Mouse (Mus musculus) liver, embryonic 11.5 days (tissue): Measurements from ENCODE around the gene Cmah. TPM values are rescaled to one million over a fixed set of nuclear protein-coding genes. Genes with fewer than 3 reads are reported as not detected.

Source experiments
- ATAC-seq: fragments of 200-750 bp; cut with Nextera tagmentation; replicated peaks from 2 replicates; pipeline ENCODE4 v1.8.0; 2017; ENCODE audit warnings: moderate number of reproducible peaks, mild to moderate bottlenecking, moderate TSS enrichment, moderate library complexity; ENCODE audit not compliant: low FRiP score
- DNase-seq: peaks from one replicate; pipeline ENCODE4 v3.0.0-alpha.2; 2017; ENCODE audit warnings: low spot score
- H3K27ac ChIP-seq: fragments of 300-500 bp; sonication (generic); 2 replicates; pipeline ENCODE4 v1.5.1; 2014; ENCODE audit warnings: mild to moderate bottlenecking, low read depth, low read length, control low read depth
- H3K27me3 ChIP-seq: fragments of 300-500 bp; sonication (generic); replicated peaks from 2 replicates; pipeline ENCODE4 v1.6.1; 2014; ENCODE audit warnings: low read length, mixed read lengths; ENCODE audit not compliant: control insufficient read depth, insufficient read depth
- H3K36me3 ChIP-seq: fragments of 300-500 bp; sonication (generic); 2 replicates; pipeline ENCODE4 v1.6.1; 2014; ENCODE audit warnings: mild to moderate bottlenecking, low read length, moderate library complexity, mixed read lengths; ENCODE audit not compliant: control insufficient read depth, insufficient read depth
- H3K4me1 ChIP-seq: fragments of 300-500 bp; sonication (generic); replicated peaks from 2 replicates; pipeline ENCODE4 v1.6.1; 2014; ENCODE audit warnings: low read length, mixed read lengths; ENCODE audit not compliant: control insufficient read depth, insufficient read depth
- H3K4me2 ChIP-seq: fragments of 300-500 bp; sonication (generic); 2 replicates; pipeline ENCODE4 v1.6.1; 2014; ENCODE audit warnings: mild to moderate bottlenecking, control low read depth, moderate library complexity
- H3K4me3 ChIP-seq: fragments of 300-500 bp; sonication (generic); 2 replicates; pipeline ENCODE4 v1.5.1; 2014; ENCODE audit warnings: low read depth, low read length, control low read depth
- H3K9ac ChIP-seq: fragments of 300-500 bp; sonication (generic); 2 replicates; pipeline ENCODE4 v1.6.1; 2014; ENCODE audit warnings: low read depth, low read length, control low read depth
- H3K9me3 ChIP-seq: fragments of 300-500 bp; sonication (generic); 2 replicates; pipeline ENCODE4 v1.6.1; 2016; ENCODE audit warnings: low read length, inconsistent platforms, mixed read lengths; ENCODE audit not compliant: control insufficient read depth
- WGBS: fragments of 180-500 bp; shearing (Covaris S2); extraction: QIAGEN DNeasy Blood & Tissue Kit; methylation state at CpG from one replicate; pipeline ENCODE4 v1.1.7; 2014; 5-methylcytosine and 5-hydroxymethylcytosine counted together
- polyA plus RNA-seq: library from polyadenylated mRNA; unstranded; fragments of >200 nt; fragmentation: Nextera tagmentation; extraction: Ambion mirVana; gene quantifications from 2 replicates; pipeline ENCODE4 v1.2.1, GENCODE M21; 2014

Gene Cmah
- polyA plus RNA-seq, 1 experiment from 2014 or later = 4.3 TPM

DNA sequence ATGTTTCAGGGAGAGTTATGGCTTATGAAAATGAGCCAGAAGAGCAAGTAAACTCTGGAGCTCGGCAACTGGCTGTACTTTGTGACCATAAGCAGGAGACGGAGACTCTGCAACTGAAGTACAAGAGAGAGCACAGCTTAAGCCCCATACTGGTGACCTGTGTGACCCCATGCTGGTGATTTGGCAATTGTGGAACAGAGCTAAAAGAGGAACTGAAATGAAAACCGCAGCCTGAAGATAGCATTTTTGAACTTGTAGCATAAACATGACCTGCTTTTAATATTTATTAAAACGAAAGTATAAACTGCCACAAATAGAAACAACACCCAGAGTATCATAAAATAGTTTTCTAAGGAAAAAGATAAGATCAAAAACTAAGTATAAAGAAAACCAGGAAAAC lies 117.5 kb downstream of the Cmah start:
- DNase-seq (no peak), ATAC-seq (no peak)
- WGBS = 34% methylated on average over 4 of the region's 4 CpGs

DNA sequence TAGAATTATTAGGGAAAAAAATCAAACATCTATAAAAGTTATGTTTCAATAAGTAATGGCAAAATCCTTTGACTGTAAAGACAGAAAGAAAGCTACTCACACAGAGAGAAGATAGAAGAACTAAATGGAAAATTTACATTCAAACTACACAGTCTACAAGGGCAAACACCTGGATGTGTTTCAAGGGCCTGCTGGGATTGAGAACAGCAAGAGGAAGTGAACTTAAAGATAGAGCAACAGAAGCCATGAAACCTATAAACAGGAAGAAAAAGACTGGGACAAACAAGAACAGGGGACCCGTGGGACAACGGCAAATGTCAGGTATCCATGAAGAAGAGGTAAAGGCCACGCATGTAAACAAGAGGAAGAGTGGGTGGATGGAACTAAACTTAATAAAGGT lies 118.0 kb downstream of the Cmah start:
- Histone ChIP-seq H3K4me2 (no peak overlapping the region), H3K9ac (no peak overlapping the region), H3K36me3 (no peaks in the 10 kb centered on the region), H3K4me3 (no peak overlapping the region), H3K9me3 (no peaks in the 10 kb centered on the region), H3K27ac (no peak overlapping the region), H3K4me1 (peaks cover 18% of the 10 kb centered on the region), H3K27me3 (no peaks in the 10 kb centered on the region)
- ATAC-seq (no peak), DNase-seq (no peak)
- WGBS = 77% methylated on average over 3 of the region's 3 CpGs

More for the DNA sequence above, 117.5 kb downstream of the Cmah start:
- no peaks in the 10 kb centered on the region for H3K36me3 ChIP-seq
- H3K4me2 ChIP-seq = no peak overlapping the region
- no peak overlapping the region; the same call in 1 of the 2 replicates for H3K9ac ChIP-seq
- no peak overlapping the region for H3K4me3 ChIP-seq
- peaks cover 18% of the 10 kb centered on the region for H3K4me1 ChIP-seq
- H3K9me3 ChIP-seq = no peaks in the 10 kb centered on the region
- H3K27me3 ChIP-seq = no peaks in the 10 kb centered on the region
- no peak overlapping the region for H3K27ac ChIP-seq

DNA sequence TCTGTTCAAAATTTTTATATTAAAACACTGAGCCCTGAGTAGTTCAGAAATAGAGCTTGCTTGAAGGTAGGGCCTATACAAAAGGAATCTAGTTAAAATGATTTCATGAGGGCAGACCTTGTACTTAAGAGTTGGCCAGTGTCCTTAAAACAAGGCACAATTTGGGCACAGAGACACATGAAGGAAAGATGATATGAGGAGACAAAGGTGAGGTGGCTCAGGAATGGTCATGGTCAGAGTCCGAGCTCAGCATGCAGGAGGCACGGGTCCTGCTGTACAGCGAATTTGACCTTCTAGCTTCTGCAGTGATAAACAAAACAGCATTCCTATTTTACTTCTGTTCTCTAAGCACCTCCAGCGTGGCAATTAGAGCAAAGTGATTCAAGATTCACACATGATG lies 118.9 kb downstream of the Cmah start:
- Histone ChIP-seq H3K4me1 (peaks cover 18% of the 10 kb centered on the region), H3K9me3 (no peaks in the 10 kb centered on the region), H3K27ac (no peak overlapping the region), H3K4me2 (no peak overlapping the region), H3K4me3 (no peak overlapping the region), H3K27me3 (no peaks in the 10 kb centered on the region), H3K9ac (no peak overlapping the region), H3K36me3 (no peaks in the 10 kb centered on the region)
- DNase-seq (no peak), ATAC-seq (no peak)
- WGBS = 78% methylated on average over 4 of the region's 4 CpGs

DNA sequence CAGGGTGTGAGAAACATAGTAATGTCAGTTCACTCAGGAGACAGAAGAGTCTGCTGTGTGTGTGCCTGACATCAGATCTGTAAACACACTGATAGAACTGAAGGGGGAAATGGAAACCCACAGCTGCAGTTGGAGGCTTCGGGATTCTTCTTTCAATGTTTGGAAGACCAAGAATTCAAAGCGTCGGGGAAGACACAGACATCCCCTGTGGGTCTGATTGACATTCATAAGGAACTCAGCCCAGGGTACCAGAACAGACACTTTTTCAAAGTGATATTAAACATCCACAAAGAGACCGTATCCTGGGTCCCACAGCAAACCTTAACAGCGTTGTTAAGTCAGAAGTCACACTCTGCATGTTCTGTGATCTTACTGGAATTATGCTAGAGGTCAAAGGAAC lies 119.8 kb downstream of the Cmah start:
- Histone ChIP-seq H3K9me3 (no peaks in the 10 kb centered on the region), H3K4me2 (no peak overlapping the region), H3K36me3 (no peaks in the 10 kb centered on the region), H3K9ac (no peak overlapping the region), H3K4me1 (peaks cover 18% of the 10 kb centered on the region), H3K27me3 (no peaks in the 10 kb centered on the region), H3K4me3 (no peak overlapping the region), H3K27ac (no peak overlapping the region)
- no peak for DNase-seq
- ATAC-seq = no peak
- 48% methylated on average over 5 of the region's 5 CpGs for WGBS

DNA sequence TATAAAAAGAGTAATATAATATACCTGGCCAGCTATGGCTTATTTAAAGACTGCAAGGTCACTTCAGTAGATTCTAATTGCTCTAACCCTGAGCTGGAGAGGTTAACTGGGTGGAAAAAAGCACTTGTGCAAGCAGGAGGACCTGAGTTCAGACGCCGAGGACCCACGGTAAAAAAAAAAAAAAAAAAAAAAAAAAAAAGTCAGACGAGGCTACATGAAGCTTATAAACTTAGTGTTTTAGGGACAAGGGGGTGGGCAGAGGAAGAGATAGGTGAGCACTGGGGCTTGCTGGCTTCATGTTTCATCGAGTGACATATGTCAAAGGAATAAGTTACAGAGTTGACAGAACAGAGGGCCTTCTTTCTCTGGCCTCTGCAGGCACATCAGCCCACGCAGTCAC lies 121.4 kb downstream of the Cmah start:
- no peak overlapping the region for H3K27ac ChIP-seq
- H3K27me3 ChIP-seq = no peaks in the 10 kb centered on the region
- ATAC-seq = no peak
- H3K4me2 ChIP-seq = no peak overlapping the region
- H3K9me3 ChIP-seq = no peaks in the 10 kb centered on the region
- H3K4me1 ChIP-seq = peaks cover 13% of the 10 kb centered on the region; the same call in 1 of the 2 replicates
- H3K9ac ChIP-seq = no peak overlapping the region
- H3K4me3 ChIP-seq = no peak overlapping the region
- no peaks in the 10 kb centered on the region for H3K36me3 ChIP-seq
- WGBS = 61% methylated on average over 6 of the region's 6 CpGs
- DNase-seq = no peak

DNA sequence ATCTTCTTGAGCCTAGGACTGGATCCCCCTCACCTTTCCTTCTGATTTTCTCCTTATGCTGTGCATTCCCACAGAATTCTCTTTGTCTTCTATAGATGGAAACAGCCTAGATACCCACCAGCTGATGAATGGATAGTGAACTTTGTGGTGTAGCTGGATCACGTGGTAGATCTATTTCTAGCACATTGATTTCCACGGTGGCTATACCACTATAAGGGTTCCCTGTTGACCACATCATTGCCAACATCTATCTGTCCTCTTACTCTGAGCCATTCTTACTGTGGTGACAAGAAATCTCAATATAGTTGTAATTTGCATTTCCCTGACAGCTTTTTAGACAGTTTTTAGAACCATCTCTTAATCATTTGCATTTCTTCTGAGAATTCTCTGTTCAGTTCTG lies 124.3 kb downstream of the Cmah start:
- no peak overlapping the region for H3K9ac ChIP-seq
- H3K27me3 ChIP-seq = no peaks in the 10 kb centered on the region
- no peaks in the 10 kb centered on the region for H3K9me3 ChIP-seq
- DNase-seq (no peak), ATAC-seq (no peak)
- H3K4me3 ChIP-seq = no peak overlapping the region
- WGBS = 51% methylated on average over 2 of the region's 2 CpGs
- no peak overlapping the region for H3K4me2 ChIP-seq
- H3K36me3 ChIP-seq = no peaks in the 10 kb centered on the region
- H3K27ac ChIP-seq = no peak overlapping the region
- H3K4me1 ChIP-seq = peaks cover 4% of the 10 kb centered on the region

DNA sequence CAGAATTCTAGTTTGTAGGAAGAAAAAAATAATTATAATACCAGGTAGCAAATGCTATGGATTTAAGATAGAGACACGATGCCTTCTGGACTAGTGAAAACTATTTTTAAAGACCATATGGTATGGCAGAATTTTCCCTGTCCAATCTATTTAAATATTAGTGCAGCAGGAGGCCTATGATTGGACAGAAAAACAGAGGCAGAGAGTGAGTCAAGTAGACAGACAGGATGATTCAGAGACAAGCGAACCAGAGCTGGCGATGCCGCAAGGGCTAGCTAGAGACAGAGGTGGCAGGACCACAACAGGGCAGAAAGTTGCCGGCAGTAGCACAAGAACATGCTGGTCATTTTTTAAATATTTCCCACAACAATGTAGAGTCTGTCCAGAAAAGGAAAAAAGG lies 126.5 kb downstream of the Cmah start:
- 93% methylated on average over 5 of the region's 5 CpGs for WGBS
- DNase-seq (no peak), ATAC-seq (no peak)
- H3K27me3 ChIP-seq = no peaks in the 10 kb centered on the region
- H3K9me3 ChIP-seq = no peaks in the 10 kb centered on the region
- peaks cover 4% of the 10 kb centered on the region; the same call in 1 of the 2 replicates for H3K4me1 ChIP-seq
- no peak overlapping the region for H3K4me2 ChIP-seq
- no peak overlapping the region for H3K9ac ChIP-seq
- no peak overlapping the region for H3K27ac ChIP-seq
- no peaks in the 10 kb centered on the region for H3K36me3 ChIP-seq
- no peak overlapping the region for H3K4me3 ChIP-seq

DNA sequence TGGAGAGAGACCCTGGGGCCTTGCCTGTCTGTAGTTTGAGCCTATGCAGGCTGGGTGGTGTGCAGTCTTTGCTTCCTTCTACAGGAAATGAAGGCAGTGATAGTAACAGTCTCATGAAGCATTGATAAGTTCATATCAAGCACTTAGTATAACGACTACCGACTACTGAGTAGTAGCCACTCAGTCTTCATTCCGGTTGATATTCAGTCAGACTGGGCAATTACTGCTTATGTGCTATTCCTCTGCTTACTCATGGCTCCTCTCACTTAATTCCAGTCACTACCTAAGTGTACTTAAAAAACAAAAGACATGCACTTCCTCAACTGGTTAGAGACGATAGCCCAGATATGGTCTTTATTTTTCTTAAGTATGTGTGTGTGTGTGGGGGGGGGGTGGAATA lies 129.2 kb downstream of the Cmah start:
- 38% methylated on average over 4 of the region's 4 CpGs for WGBS
- Histone ChIP-seq H3K36me3 (no peaks in the 10 kb centered on the region), H3K27me3 (no peaks in the 10 kb centered on the region), H3K9ac (no peak overlapping the region), H3K4me3 (no peak overlapping the region), H3K9me3 (no peaks in the 10 kb centered on the region), H3K4me1 (peaks cover 4% of the 10 kb centered on the region; the same call in 1 of the 2 replicates), H3K27ac (no peak overlapping the region), H3K4me2 (no peak overlapping the region)
- DNase-seq (no peak), ATAC-seq (no peak)

DNA sequence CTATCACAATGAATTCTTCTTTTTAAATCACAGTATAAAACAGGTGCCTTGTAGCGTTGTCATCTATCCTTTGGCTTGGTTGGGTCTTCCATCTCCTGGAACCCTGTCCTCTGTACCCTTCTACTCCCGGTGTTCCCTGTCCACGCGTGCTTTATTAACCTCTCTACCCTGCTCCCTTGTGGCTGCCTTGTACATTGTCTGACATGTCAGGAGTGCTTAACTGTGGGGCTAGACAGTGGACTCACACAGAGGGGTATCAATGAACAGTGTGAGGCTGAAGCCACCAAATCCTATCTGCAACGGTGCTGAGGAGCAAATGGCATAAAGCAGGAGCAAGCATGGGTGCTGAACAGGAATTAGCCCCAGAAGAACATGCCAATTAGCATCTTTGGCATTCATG lies 133.3 kb downstream of the Cmah start:
- 85% methylated on average over 5 of the region's 5 CpGs for WGBS
- Histone ChIP-seq H3K9me3 (no peaks in the 10 kb centered on the region), H3K27ac (no peak overlapping the region), H3K4me2 (no peak overlapping the region), H3K27me3 (no peaks in the 10 kb centered on the region), H3K4me1 (peaks cover 6% of the 10 kb centered on the region), H3K36me3 (no peaks in the 10 kb centered on the region), H3K4me3 (no peak overlapping the region), H3K9ac (no peak overlapping the region)
- DNase-seq (no peak), ATAC-seq (no peak)
